In the genomic region with DNA sequence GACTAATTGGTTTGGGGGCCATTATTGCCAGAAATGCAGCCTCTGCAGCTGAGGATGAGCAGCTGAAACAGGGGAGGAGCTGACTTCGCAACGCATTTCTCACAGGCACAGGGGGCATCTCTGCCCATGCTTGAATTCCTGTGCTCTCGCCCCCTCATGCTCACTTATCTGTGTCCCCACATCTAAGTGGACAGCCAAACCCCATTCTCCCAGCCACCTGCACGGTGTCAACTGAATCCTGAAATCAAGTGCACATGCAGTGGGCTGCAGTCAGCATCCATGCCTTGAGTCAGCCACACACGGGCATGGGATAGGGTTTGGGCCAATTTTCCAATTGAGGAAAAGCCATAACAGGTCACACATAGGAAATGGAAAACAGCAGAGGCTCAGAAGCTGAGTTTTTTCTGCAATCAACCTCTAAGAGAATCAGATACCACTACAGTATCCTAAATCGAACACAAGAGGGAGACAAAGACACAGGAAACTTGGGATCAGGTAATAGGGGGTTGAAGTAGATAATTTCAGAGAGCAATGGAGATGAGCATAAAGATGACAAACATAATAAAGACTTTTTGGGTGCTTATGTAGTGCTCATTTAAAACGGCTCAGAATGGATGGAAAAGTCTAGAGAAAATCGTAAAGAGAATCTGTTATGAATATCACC, we compare ENCODE assay signal across 11 mouse cellular contexts. TPM values are rescaled to one million over a fixed set of nuclear protein-coding genes. Genes with fewer than 3 reads are reported as not detected.
A peak's percentile ranks its signal among the peaks of the same experiment; 100 is the strongest.
DNase-seq lines count a peak whose midpoint lies in the region; ATAC-seq and TF ChIP-seq lines count a peak whose summit lies in the region.
"Had no signal": no experiment of that assay in that cellular context is flagged by ENCODE, and none has a peak within 500 bp of the region (broad histone marks: within the 10 kb centered on the region; RNA-seq: fewer than 3 reads in every experiment).

No protein-coding gene starts in this region.

- H3K9me3 ChIP-seq in lung, embryonic 14.5 days (ENCODE audit: low read depth, low read length), result no peaks in the 10 kb centered on the region
- H3K9me3 ChIP-seq in forebrain, postnatal 0 days (ENCODE audit: low read length), result no peaks in the 10 kb centered on the region
- H3K9me3 ChIP-seq: embryonic facial prominence, embryonic 12.5 days had no signal

- peak; percentile 2 to 7 for DNase-seq in frontal cortex, postnatal 36 days (ENCODE audit: low spot score in 2 of 2)
- no peak for DNase-seq in frontal cortex, postnatal 10 days (ENCODE audit: low spot score in 2 of 2)
- DNase-seq in lung, embryonic 14.5 days, result peak; percentile 69
- DNase-seq in lung, postnatal 36 days, result no peak
- peak; percentile 53 for DNase-seq in forebrain, postnatal 0 days
- peak; percentile 65 for DNase-seq in retina, embryonic 14.5 days (ENCODE audit: low spot score)
- DNase-seq in urinary bladder, postnatal 4 days (ENCODE audit: low spot score in 2 of 2), result no peak
- DNase-seq in right cerebral cortex, postnatal 4 days, result no peak

- no peaks in the 10 kb centered on the region for H3K27me3 ChIP-seq in lung, embryonic 14.5 days (ENCODE audit: insufficient read depth, low read length)
- H3K27me3 ChIP-seq in forebrain, postnatal 0 days (ENCODE audit: insufficient read depth, low read length), result no peaks in the 10 kb centered on the region
- H3K27me3 ChIP-seq: embryonic facial prominence, embryonic 12.5 days had no signal

- no peak overlapping the region for H3K9ac ChIP-seq in lung, embryonic 14.5 days
- H3K9ac ChIP-seq in forebrain, postnatal 0 days, result no peak overlapping the region
- H3K9ac ChIP-seq: embryonic facial prominence, embryonic 12.5 days had no signal

- no peaks in the 10 kb centered on the region for H3K36me3 ChIP-seq in lung, embryonic 14.5 days (ENCODE audit: insufficient read depth)
- no peaks in the 10 kb centered on the region for H3K36me3 ChIP-seq in forebrain, postnatal 0 days (ENCODE audit: insufficient read depth)
- H3K36me3 ChIP-seq: embryonic facial prominence, embryonic 12.5 days had no signal

- peak; percentile 61 for TF ChIP-seq CTCF in lung, embryonic 14.5 days (IDR thresholded peaks at IDR 0.05; ENCODE audit: low read depth)
- peak; percentile 73 for TF ChIP-seq CTCF in forebrain, postnatal 0 days (IDR thresholded peaks at IDR 0.05; ENCODE audit: low read depth)

- no peak overlapping the region for H3K27ac ChIP-seq in lung, embryonic 14.5 days (ENCODE audit: low read depth)
- no peak overlapping the region for H3K27ac ChIP-seq in forebrain, postnatal 0 days (ENCODE audit: low read depth, low read length)
- H3K27ac ChIP-seq: embryonic facial prominence, embryonic 12.5 days had no signal

- H3K4me2 ChIP-seq in lung, embryonic 14.5 days, result no peak overlapping the region
- H3K4me2 ChIP-seq in forebrain, postnatal 0 days (ENCODE audit: low read depth), result no peak overlapping the region
- H3K4me2 ChIP-seq: embryonic facial prominence, embryonic 12.5 days had no signal

- H3K4me3 ChIP-seq in lung, embryonic 14.5 days (ENCODE audit: low read depth, low read length), result no peak overlapping the region
- no peak overlapping the region for H3K4me3 ChIP-seq in forebrain, postnatal 0 days (ENCODE audit: low read depth, low read length)
- H3K4me3 ChIP-seq: embryonic facial prominence, embryonic 12.5 days had no signal

- H3K4me1 ChIP-seq in lung, embryonic 14.5 days (ENCODE audit: insufficient read depth), result no peaks in the 10 kb centered on the region
- no peaks in the 10 kb centered on the region for H3K4me1 ChIP-seq in forebrain, postnatal 0 days (ENCODE audit: insufficient read depth)
- H3K4me1 ChIP-seq: embryonic facial prominence, embryonic 12.5 days had no signal

- ATAC-seq in lung, embryonic 14.5 days (ENCODE audit: insufficient read depth), result no peak
- peak; percentile 84 for ATAC-seq in forebrain, postnatal 0 days

- 46% methylated on average over 8 of the region's 8 CpGs for WGBS in lung, embryonic 14.5 days
- WGBS in forebrain, postnatal 0 days, result 54% methylated on average over 8 of the region's 8 CpGs

RNA-seq across cellular contexts. Expression of a gene that starts 21.6 kb away (rescaled TPM):
- polyA plus RNA-seq in lung, embryonic 14.5 days (2014; fragmentation: Nextera tagmentation; extraction: Ambion mirVana), result not detected in 2 replicates
- not detected in 2 replicates for total RNA-seq in forebrain, postnatal 0 days (2014; rRNA removed)
- polyA plus RNA-seq in forebrain, postnatal 0 days (2015; fragmentation: Nextera tagmentation; extraction: Ambion mirVana), result not detected in 2 replicates
- total RNA-seq: heart, postnatal 25 days had no signal
- polyA plus RNA-seq: embryonic facial prominence, embryonic 12.5 days; testis, adult 2 months had no signal

Comparison
In these comparisons a context has a peak if more than half of its experiments do, and no peak if none do; other contexts are left out.
1. DNase-seq: peak in frontal cortex, postnatal 36 days (2 of 2), lung, embryonic 14.5 days (single experiment), forebrain, postnatal 0 days (single experiment) and retina, embryonic 14.5 days (single experiment); none in frontal cortex, postnatal 10 days (0 of 2), lung, postnatal 36 days (single experiment), urinary bladder, postnatal 4 days (0 of 2) and right cerebral cortex, postnatal 4 days (single experiment).